Mouse (Mus musculus) T-cell, adult 2 months (primary cell): Measurements from ENCODE around the gene Trim2.
A peak's percentile ranks its signal among the peaks of the same experiment; 100 is the strongest.

ENCODE experiments used
- DNase-seq: peaks from one replicate; pipeline ENCODE4 v3.0.0; 2022; ENCODE audit warnings: low spot score

Trim2 gene

GRCm38 (mm10) chr3:84306777-84307176 lies at the start of gene Trim2:
TSS of gene Trim2 (minus strand) at chr3:84306877.
- DNase-seq: no peak

- peak; percentile 10 for DNase-seq
Observed at GRCm38 (mm10) chr3:84355930-84356689, 49.4 kb upstream of the Trim2 start.

- peak; percentile 57 for DNase-seq
Observed at GRCm38 (mm10) chr3:84352353-84353034, 45.8 kb upstream of the Trim2 start.

GRCm38 (mm10) chr3:84350311-84350710 lies 43.6 kb upstream of the Trim2 start:
- no peak for DNase-seq

GRCm38 (mm10) chr3:84349771-84350170 lies 43.1 kb upstream of the Trim2 start:
- DNase-seq: no peak

GRCm38 (mm10) chr3:84347426-84347825 lies 40.7 kb upstream of the Trim2 start:
- no peak for DNase-seq

- DNase-seq: no peak
Observed at GRCm38 (mm10) chr3:84346456-84347150, 39.9 kb upstream of the Trim2 start.

- DNase-seq: no peak
Observed at GRCm38 (mm10) chr3:84345646-84345980, 38.9 kb upstream of the Trim2 start.

GRCm38 (mm10) chr3:84344725-84345645 lies 38.3 kb upstream of the Trim2 start:
- peak; percentile 66 for DNase-seq

- DNase-seq: no peak
Observed at GRCm38 (mm10) chr3:84343101-84343500, 36.4 kb upstream of the Trim2 start.

- no peak for DNase-seq
Observed at GRCm38 (mm10) chr3:84341811-84342210, 35.1 kb upstream of the Trim2 start.

GRCm38 (mm10) chr3:84337585-84337984 lies 30.9 kb upstream of the Trim2 start:
- peak; percentile 66 for DNase-seq

GRCm38 (mm10) chr3:84336342-84336741 lies 29.7 kb upstream of the Trim2 start:
- DNase-seq: no peak

GRCm38 (mm10) chr3:84335421-84336073 lies 28.9 kb upstream of the Trim2 start:
- no peak for DNase-seq

- DNase-seq: no peak
Observed at GRCm38 (mm10) chr3:84334771-84335420, 28.2 kb upstream of the Trim2 start.

GRCm38 (mm10) chr3:84333400-84334349 lies 27.0 kb upstream of the Trim2 start:
- DNase-seq: peak; percentile 50

GRCm38 (mm10) chr3:84330210-84330609 lies 23.5 kb upstream of the Trim2 start:
- DNase-seq: no peak

- no peak for DNase-seq
Observed at GRCm38 (mm10) chr3:84324967-84325441, 18.3 kb upstream of the Trim2 start.

- no peak for DNase-seq
Observed at GRCm38 (mm10) chr3:84324478-84324877, 17.8 kb upstream of the Trim2 start.

- DNase-seq: no peak
Observed at GRCm38 (mm10) chr3:84324000-84324399, 17.3 kb upstream of the Trim2 start.
